Mouse (Mus musculus): Measurements from ENCODE around the gene Ankrd65. TPM values are rescaled to one million over a fixed set of nuclear protein-coding genes. Genes with fewer than 3 reads are reported as not detected.

Ankrd65 gene
- polyA plus RNA-seq, 1 experiment from 2014 or later = 0.10 TPM

- Histone ChIP-seq H3K9me3 (ENCODE audit: control insufficient read depth, low read length) (no peaks in the 10 kb centered on the region), H3K27me3 (ENCODE audit: control insufficient read depth, insufficient read depth, low read length) (no peaks in the 10 kb centered on the region), H3K27ac (replicated peaks) (peak within 1 kb of the TSS; percentile 85), H3K4me3 (ENCODE audit: low read depth, low read length) (peak within 1 kb of the TSS; percentile 78), H3K9ac (ENCODE audit: low read length) (peak within 1 kb of the TSS; percentile 85), H3K4me1 (replicated peaks; ENCODE audit: control insufficient read depth, insufficient read depth) (no peaks in the 10 kb centered on the region), H3K36me3 (ENCODE audit: control insufficient read depth, insufficient read depth, low read length) (no peaks in the 10 kb centered on the region), H3K4me2 (replicated peaks; ENCODE audit: low read depth) (peak within 1 kb of the TSS; percentile 93)
- TF ChIP-seq EP300 (optimal IDR thresholded peaks at IDR 0.05) = no peak
- peak; percentile 94 for TF ChIP-seq CTCF (IDR thresholded peaks at IDR 0.05; ENCODE audit: low read depth)
- DNase-seq (ENCODE audit: low spot score) (peak; percentile 96), ATAC-seq (ENCODE audit: low FRiP score, low TSS enrichment) (peak; percentile 93)
- 0% methylated on average over 49 of the region's 49 CpGs for WGBS
Observed at GRCm38 (mm10) chr4:155831205-155831766, 41.0 kb downstream of the Ankrd65 start, which contains the start of gene Aurkaip1. Aurkaip1 (plus strand) TSS chr4:155831272.

- H3K36me3 ChIP-seq (ENCODE audit: control insufficient read depth, insufficient read depth, low read length) = no peaks in the 10 kb centered on the region
- no peaks in the 10 kb centered on the region for H3K4me1 ChIP-seq (replicated peaks; ENCODE audit: control insufficient read depth, insufficient read depth)
- peak; percentile 16 for ATAC-seq (ENCODE audit: low FRiP score, low TSS enrichment)
- H3K27ac ChIP-seq (replicated peaks) = peak overlapping the region; percentile 85
- H3K9ac ChIP-seq (ENCODE audit: low read length) = peak overlapping the region; percentile 85
- H3K4me2 ChIP-seq (replicated peaks; ENCODE audit: low read depth) = peak overlapping the region; percentile 93
- peak; percentile 62 for DNase-seq (ENCODE audit: low spot score)
- peak overlapping the region; percentile 78 for H3K4me3 ChIP-seq (ENCODE audit: low read depth, low read length)
- no peaks in the 10 kb centered on the region for H3K27me3 ChIP-seq (ENCODE audit: control insufficient read depth, insufficient read depth, low read length)
- under 1% methylated on average over 25 of the region's 25 CpGs for WGBS
- TF ChIP-seq EP300 (optimal IDR thresholded peaks at IDR 0.05) (no peak), CTCF (IDR thresholded peaks at IDR 0.05; ENCODE audit: low read depth) (no peak)
- no peaks in the 10 kb centered on the region for H3K9me3 ChIP-seq (ENCODE audit: control insufficient read depth, low read length)
Observed at GRCm38 (mm10) chr4:155831831-155832230, 41.6 kb downstream of the Ankrd65 start.

DNA sequence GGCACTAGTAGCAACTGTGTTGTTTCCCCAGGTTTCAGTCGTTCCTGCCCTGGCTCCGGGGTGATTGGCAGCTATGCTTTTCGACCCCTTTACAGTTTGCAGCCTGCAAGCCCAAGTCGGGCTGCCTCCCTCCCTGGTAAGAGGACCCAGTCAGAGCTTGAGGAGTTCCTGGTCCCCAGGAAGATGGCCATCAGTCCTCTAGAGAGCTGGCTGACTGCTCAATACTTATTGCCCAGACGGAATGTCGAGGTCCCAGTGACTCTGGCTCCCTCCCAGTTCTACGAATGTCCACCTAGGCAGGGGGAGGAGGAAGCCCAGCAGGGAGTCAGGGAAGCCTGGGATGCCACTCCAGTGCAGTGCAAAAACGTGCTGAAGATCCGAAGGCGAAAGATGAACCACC lies 42.1 kb downstream of the Ankrd65 start:
- H3K27ac ChIP-seq (replicated peaks) = peak overlapping the region; percentile 85; the same call in 1 of the 2 replicates
- H3K27me3 ChIP-seq (ENCODE audit: control insufficient read depth, insufficient read depth, low read length) = no peaks in the 10 kb centered on the region
- no peak for ATAC-seq (ENCODE audit: low FRiP score, low TSS enrichment)
- H3K4me3 ChIP-seq (ENCODE audit: low read depth, low read length) = peak overlapping the region; percentile 78
- TF ChIP-seq CTCF (IDR thresholded peaks at IDR 0.05; ENCODE audit: low read depth) (no peak), EP300 (optimal IDR thresholded peaks at IDR 0.05) (no peak)
- peak overlapping the region; percentile 85 for H3K9ac ChIP-seq (ENCODE audit: low read length)
- peak overlapping the region; percentile 93 for H3K4me2 ChIP-seq (replicated peaks; ENCODE audit: low read depth)
- 54% methylated on average over 10 of the region's 10 CpGs for WGBS
- no peaks in the 10 kb centered on the region for H3K4me1 ChIP-seq (replicated peaks; ENCODE audit: control insufficient read depth, insufficient read depth)
- H3K9me3 ChIP-seq (ENCODE audit: control insufficient read depth, low read length) = no peaks in the 10 kb centered on the region
- no peak for DNase-seq (ENCODE audit: low spot score)
- no peaks in the 10 kb centered on the region for H3K36me3 ChIP-seq (ENCODE audit: control insufficient read depth, insufficient read depth, low read length)

GRCm38 (mm10) chr4:155833234-155833633 lies 43.0 kb downstream of the Ankrd65 start:
- Histone ChIP-seq H3K4me1 (replicated peaks; ENCODE audit: control insufficient read depth, insufficient read depth) (no peaks in the 10 kb centered on the region), H3K9me3 (ENCODE audit: control insufficient read depth, low read length) (no peaks in the 10 kb centered on the region), H3K9ac (ENCODE audit: low read length) (no peak overlapping the region), H3K27me3 (ENCODE audit: control insufficient read depth, insufficient read depth, low read length) (no peaks in the 10 kb centered on the region), H3K27ac (replicated peaks) (no peak overlapping the region), H3K4me2 (replicated peaks; ENCODE audit: low read depth) (no peak overlapping the region), H3K4me3 (ENCODE audit: low read depth, low read length) (no peak overlapping the region), H3K36me3 (ENCODE audit: control insufficient read depth, insufficient read depth, low read length) (no peaks in the 10 kb centered on the region)
- WGBS = 79% methylated on average over 4 of the region's 4 CpGs
- DNase-seq (ENCODE audit: low spot score) (no peak), ATAC-seq (ENCODE audit: low FRiP score, low TSS enrichment) (no peak)
- TF ChIP-seq CTCF (IDR thresholded peaks at IDR 0.05; ENCODE audit: low read depth) = no peak

- Histone ChIP-seq H3K4me1 (replicated peaks; ENCODE audit: control insufficient read depth, insufficient read depth) (no peaks in the 10 kb centered on the region), H3K27ac (replicated peaks) (peak overlapping the region; percentile 81), H3K9ac (ENCODE audit: low read length) (no peak overlapping the region), H3K27me3 (ENCODE audit: control insufficient read depth, insufficient read depth, low read length) (no peaks in the 10 kb centered on the region), H3K9me3 (ENCODE audit: control insufficient read depth, low read length) (no peaks in the 10 kb centered on the region), H3K4me3 (ENCODE audit: low read depth, low read length) (no peak overlapping the region), H3K4me2 (replicated peaks; ENCODE audit: low read depth) (no peak overlapping the region), H3K36me3 (ENCODE audit: control insufficient read depth, insufficient read depth, low read length) (no peaks in the 10 kb centered on the region)
- WGBS = 7% methylated on average over 2 of the region's 2 CpGs
- DNase-seq (ENCODE audit: low spot score) (peak; percentile 80), ATAC-seq (ENCODE audit: low FRiP score, low TSS enrichment) (peak; percentile 8; the same call in 1 of the 2 replicates)
- TF ChIP-seq EP300 (optimal IDR thresholded peaks at IDR 0.05) (peak; percentile 20), CTCF (IDR thresholded peaks at IDR 0.05; ENCODE audit: low read depth) (peak; percentile 86)
Observed at GRCm38 (mm10) chr4:155833836-155834235, 43.6 kb downstream of the Ankrd65 start.

DNA sequence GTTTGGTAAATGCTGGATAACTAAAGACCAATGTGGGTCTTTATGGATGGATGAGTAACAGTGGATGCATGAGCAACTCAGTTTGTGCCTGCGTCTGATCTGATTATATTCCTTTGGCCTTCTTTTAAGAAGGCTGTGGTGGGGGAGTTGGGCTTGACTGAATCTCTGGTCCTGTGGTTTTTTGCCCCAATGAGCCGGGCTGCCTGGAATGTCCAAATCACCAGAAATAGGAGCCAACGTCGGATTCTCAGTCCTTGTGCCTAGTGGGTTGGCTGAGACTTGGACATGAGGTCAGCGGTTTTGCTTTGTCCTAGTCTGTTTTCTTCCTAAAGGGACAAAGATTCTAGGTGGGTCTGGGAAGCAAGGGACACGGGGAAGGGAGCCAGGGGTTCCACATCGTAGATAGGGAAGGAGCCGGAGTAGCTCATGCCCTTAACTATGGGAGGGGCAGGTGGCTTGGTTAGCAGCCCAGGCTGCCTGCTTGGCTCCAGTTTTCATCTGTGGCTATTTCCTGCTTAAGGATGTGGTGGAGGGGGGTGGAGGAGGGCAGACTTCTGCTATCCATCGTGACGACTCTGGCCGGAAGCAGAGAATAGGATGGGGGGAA lies 47.3 kb downstream of the Ankrd65 start:
- no peak overlapping the region for H3K4me3 ChIP-seq (ENCODE audit: low read depth, low read length)
- no peak overlapping the region for H3K9ac ChIP-seq (ENCODE audit: low read length)
- 56% methylated on average over 11 of the region's 11 CpGs for WGBS
- H3K4me2 ChIP-seq (replicated peaks; ENCODE audit: low read depth) = peak overlapping the region; percentile 18
- ATAC-seq (ENCODE audit: low FRiP score, low TSS enrichment) (no peak), DNase-seq (ENCODE audit: low spot score) (no peak)
- no peaks in the 10 kb centered on the region for H3K9me3 ChIP-seq (ENCODE audit: control insufficient read depth, low read length)
- peak overlapping the region; percentile 97 for H3K27ac ChIP-seq (replicated peaks)
- TF ChIP-seq CTCF (IDR thresholded peaks at IDR 0.05; ENCODE audit: low read depth) = no peak
- TF ChIP-seq EP300 (optimal IDR thresholded peaks at IDR 0.05) = no peak
- H3K27me3 ChIP-seq (ENCODE audit: control insufficient read depth, insufficient read depth, low read length) = no peaks in the 10 kb centered on the region
- H3K36me3 ChIP-seq (ENCODE audit: control insufficient read depth, insufficient read depth, low read length) = no peaks in the 10 kb centered on the region
- H3K4me1 ChIP-seq (replicated peaks; ENCODE audit: control insufficient read depth, insufficient read depth) = 0 out of 2 replicates have a peak, but pooled peaks cover 3% of the 10 kb centered on the region

Measured in stomach, postnatal 0 days (tissue).